7 mouse cellular contexts compared by ENCODE assay signal in the genomic region with DNA sequence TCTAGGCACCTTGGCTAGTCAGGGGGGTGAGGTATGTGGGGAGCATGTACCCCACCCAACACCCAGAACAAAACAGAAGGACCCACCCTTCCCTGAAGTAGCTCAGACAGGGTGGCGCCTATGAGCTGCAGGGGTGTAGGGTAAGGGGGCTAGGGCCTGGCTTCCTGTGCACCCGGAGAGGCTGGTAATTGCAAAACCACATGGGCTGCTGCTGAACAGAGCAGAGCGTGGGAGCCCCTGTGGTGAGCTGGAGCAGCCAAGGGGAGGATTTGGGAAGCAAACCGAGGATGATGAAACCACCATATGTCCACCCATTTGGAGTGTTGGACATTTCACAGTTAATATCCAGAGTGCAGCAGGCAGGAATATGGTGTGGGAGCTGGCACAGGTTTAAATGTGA. TPM values are rescaled to one million over a fixed set of nuclear protein-coding genes. Genes with fewer than 3 reads are reported as not detected.
DNase-seq lines count a peak whose midpoint lies in the region; ATAC-seq and TF ChIP-seq lines count a peak whose summit lies in the region.

No protein-coding gene starts in this region.

- 0 out of 2 replicates have a peak overlapping the region, but pooled peaks have one; percentile 0 for H3K9ac ChIP-seq in midbrain, embryonic 15.5 days
- no peak overlapping the region for H3K9ac ChIP-seq in midbrain, embryonic 11.5 days (ENCODE audit: low read length)
- no peak overlapping the region for H3K9ac ChIP-seq in heart, postnatal 0 days (replicated peaks; ENCODE audit: low read depth, low read length)
- H3K9ac ChIP-seq in liver, embryonic 16.5 days (ENCODE audit: low read depth, low read length): no peak overlapping the region

- H3K4me2 ChIP-seq in midbrain, embryonic 15.5 days: no peak overlapping the region
- no peak overlapping the region for H3K4me2 ChIP-seq in midbrain, embryonic 11.5 days
- no peak overlapping the region for H3K4me2 ChIP-seq in heart, postnatal 0 days (ENCODE audit: low read depth, low read length)
- H3K4me2 ChIP-seq in liver, embryonic 16.5 days (ENCODE audit: low read depth, low read length): no peak overlapping the region

- peaks cover 15% of the 10 kb centered on the region; the same call in 1 of the 2 replicates for H3K36me3 ChIP-seq in midbrain, embryonic 15.5 days (replicated peaks)
- peaks cover 13% of the 10 kb centered on the region for H3K36me3 ChIP-seq in midbrain, embryonic 11.5 days (ENCODE audit: control insufficient read depth, insufficient read depth, low read length)
- peaks cover 25% of the 10 kb centered on the region for H3K36me3 ChIP-seq in heart, postnatal 0 days (replicated peaks; ENCODE audit: control insufficient read depth, insufficient read depth, low read length)
- H3K36me3 ChIP-seq in liver, embryonic 16.5 days (ENCODE audit: control insufficient read depth, insufficient read depth): peaks cover 12% of the 10 kb centered on the region

- no peaks in the 10 kb centered on the region for H3K9me3 ChIP-seq in midbrain, embryonic 15.5 days
- no peaks in the 10 kb centered on the region for H3K9me3 ChIP-seq in midbrain, embryonic 11.5 days (ENCODE audit: control insufficient read depth, low read length)
- H3K9me3 ChIP-seq in heart, postnatal 0 days (replicated peaks; ENCODE audit: control insufficient read depth, low read length): no peaks in the 10 kb centered on the region
- H3K9me3 ChIP-seq in liver, embryonic 16.5 days (replicated peaks; ENCODE audit: control insufficient read depth, low read length): no peaks in the 10 kb centered on the region

- ATAC-seq in midbrain, embryonic 15.5 days (replicated peaks): no peak
- ATAC-seq in midbrain, embryonic 11.5 days (ENCODE audit: low FRiP score): no peak
- ATAC-seq in heart, postnatal 0 days (ENCODE audit: insufficient read depth, low read depth): no peak
- no peak for ATAC-seq in liver, embryonic 16.5 days (ENCODE audit: low read depth)

- no peak for DNase-seq in midbrain, embryonic 11.5 days (ENCODE audit: low spot score, missing footprints)
- peak; percentile 94 for DNase-seq in cerebellum, adult 9-10 months
- DNase-seq in heart, postnatal 0 days (ENCODE audit: low spot score): peak; percentile 41
- no peak for DNase-seq in c-Kit-positive CD71-positive TER-119-positive erythroid progenitor cells, embryonic 14.5 days (ENCODE audit: low spot score)
- no peak for DNase-seq in Muller cell, postnatal 12 days (ENCODE audit: inconsistent ontology term)

- WGBS in midbrain, embryonic 15.5 days: 58% methylated on average over 4 of the region's 4 CpGs
- 56% methylated on average over 4 of the region's 4 CpGs for WGBS in midbrain, embryonic 11.5 days
- 36% methylated on average over 4 of the region's 4 CpGs for WGBS in heart, postnatal 0 days
- 10% methylated on average over 4 of the region's 4 CpGs for WGBS in liver, embryonic 16.5 days (ENCODE audit: insufficient replicate concordance)

- H3K27me3 ChIP-seq in midbrain, embryonic 15.5 days (replicated peaks): 0 out of 2 replicates have a peak, but pooled peaks cover 4% of the 10 kb centered on the region
- H3K27me3 ChIP-seq in midbrain, embryonic 11.5 days (ENCODE audit: control insufficient read depth, insufficient read depth, low read length): no peaks in the 10 kb centered on the region
- H3K27me3 ChIP-seq in heart, postnatal 0 days (ENCODE audit: control insufficient read depth, insufficient read depth, low read length): no peaks in the 10 kb centered on the region
- no peaks in the 10 kb centered on the region for H3K27me3 ChIP-seq in liver, embryonic 16.5 days (ENCODE audit: control insufficient read depth, insufficient read depth, low read depth, low read length)

- peaks cover 4% of the 10 kb centered on the region; the same call in 1 of the 2 replicates for H3K4me1 ChIP-seq in midbrain, embryonic 15.5 days
- peaks cover 6% of the 10 kb centered on the region for H3K4me1 ChIP-seq in midbrain, embryonic 11.5 days (ENCODE audit: control insufficient read depth, insufficient read depth, low read length)
- peaks cover 11% of the 10 kb centered on the region; the same call in 1 of the 2 replicates for H3K4me1 ChIP-seq in heart, postnatal 0 days (ENCODE audit: control insufficient read depth, insufficient read depth)
- H3K4me1 ChIP-seq in liver, embryonic 16.5 days (ENCODE audit: control insufficient read depth, low read depth, low read length): peaks cover 84% of the 10 kb centered on the region

- TF ChIP-seq EP300 in heart, postnatal 0 days (IDR thresholded peaks at IDR 0.05; ENCODE audit: low read depth): peak; percentile 82

- TF ChIP-seq CTCF in heart, postnatal 0 days (IDR thresholded peaks at IDR 0.05; ENCODE audit: low read depth): no peak

- H3K4me3 ChIP-seq in midbrain, embryonic 15.5 days: no peak overlapping the region
- H3K4me3 ChIP-seq in midbrain, embryonic 11.5 days (ENCODE audit: low read depth, low read length): no peak overlapping the region
- H3K4me3 ChIP-seq in heart, postnatal 0 days (ENCODE audit: low read depth, low read length): no peak overlapping the region
- no peak overlapping the region for H3K4me3 ChIP-seq in liver, embryonic 16.5 days (ENCODE audit: low read depth, low read length)

- no peak overlapping the region for H3K27ac ChIP-seq in midbrain, embryonic 15.5 days
- H3K27ac ChIP-seq in midbrain, embryonic 11.5 days (ENCODE audit: low read depth, low read length): no peak overlapping the region
- peak overlapping the region; percentile 58 for H3K27ac ChIP-seq in heart, postnatal 0 days (ENCODE audit: low read depth)
- peak overlapping the region; percentile 96 for H3K27ac ChIP-seq in liver, embryonic 16.5 days (ENCODE audit: low read length)

RNA-seq across cellular contexts. Expression of gene Cdc42bpg, which starts 3.7 kb away (rescaled TPM):
- polyA plus RNA-seq in midbrain, embryonic 15.5 days (2015; fragmentation: Nextera tagmentation; extraction: Ambion mirVana): 0.40 and 0.47 TPM in 2 replicates
- 0.23 and 0.42 TPM in 2 replicates for polyA plus RNA-seq in midbrain, embryonic 11.5 days (2014; fragmentation: Nextera tagmentation; extraction: Ambion mirVana)
- 4.8 and 9.5 TPM in 2 replicates for total RNA-seq in heart, postnatal 0 days (2014; rRNA removed; ENCODE audit: low replicate concordance)
- polyA plus RNA-seq in heart, postnatal 0 days (2015; fragmentation: Nextera tagmentation; extraction: Ambion mirVana): 0.49 and 0.51 TPM in 2 replicates
- polyA plus RNA-seq in liver, embryonic 16.5 days (2015; fragmentation: Nextera tagmentation; extraction: Ambion mirVana): 0.34 and 0.40 TPM in 2 replicates

RNA-seq across cellular contexts. Expression of gene Ehd1, which starts 26.0 kb away (rescaled TPM):
- 107 and 111 TPM in 2 replicates for polyA plus RNA-seq in midbrain, embryonic 15.5 days (2015; fragmentation: Nextera tagmentation; extraction: Ambion mirVana)
- polyA plus RNA-seq in midbrain, embryonic 11.5 days (2014; fragmentation: Nextera tagmentation; extraction: Ambion mirVana): 64.1 and 68.2 TPM in 2 replicates
- 127 and 200 TPM in 2 replicates for total RNA-seq in heart, postnatal 0 days (2014; rRNA removed; ENCODE audit: low replicate concordance)
- polyA plus RNA-seq in heart, postnatal 0 days (2015; fragmentation: Nextera tagmentation; extraction: Ambion mirVana): 56.4 and 60.3 TPM in 2 replicates
- 62.1 and 68.6 TPM in 2 replicates for polyA plus RNA-seq in liver, embryonic 16.5 days (2015; fragmentation: Nextera tagmentation; extraction: Ambion mirVana)

RNA-seq across cellular contexts. Expression of gene Men1, which starts 32.3 kb away (rescaled TPM):
- polyA plus RNA-seq in midbrain, embryonic 15.5 days (2015; fragmentation: Nextera tagmentation; extraction: Ambion mirVana): 79.8 and 85.6 TPM in 2 replicates
- 51.2 and 54.7 TPM in 2 replicates for polyA plus RNA-seq in midbrain, embryonic 11.5 days (2014; fragmentation: Nextera tagmentation; extraction: Ambion mirVana)
- 20.6 and 46.5 TPM in 2 replicates for total RNA-seq in heart, postnatal 0 days (2014; rRNA removed; ENCODE audit: low replicate concordance)
- polyA plus RNA-seq in heart, postnatal 0 days (2015; fragmentation: Nextera tagmentation; extraction: Ambion mirVana): 20.1 and 20.3 TPM in 2 replicates
- 19.5 and 21.0 TPM in 2 replicates for polyA plus RNA-seq in liver, embryonic 16.5 days (2015; fragmentation: Nextera tagmentation; extraction: Ambion mirVana)

RNA-seq across cellular contexts. Expression of gene Map4k2, which starts 38.4 kb away (rescaled TPM):
- polyA plus RNA-seq in midbrain, embryonic 15.5 days (2015; fragmentation: Nextera tagmentation; extraction: Ambion mirVana): 20.0 and 21.7 TPM in 2 replicates
- 6.2 and 8.6 TPM in 2 replicates for polyA plus RNA-seq in midbrain, embryonic 11.5 days (2014; fragmentation: Nextera tagmentation; extraction: Ambion mirVana)
- total RNA-seq in heart, postnatal 0 days (2014; rRNA removed; ENCODE audit: low replicate concordance): 48.4 and 59.1 TPM in 2 replicates
- 9.6 and 10.1 TPM in 2 replicates for polyA plus RNA-seq in heart, postnatal 0 days (2015; fragmentation: Nextera tagmentation; extraction: Ambion mirVana)
- 8.2 and 8.6 TPM in 2 replicates for polyA plus RNA-seq in liver, embryonic 16.5 days (2015; fragmentation: Nextera tagmentation; extraction: Ambion mirVana)

Comparison
In these comparisons a context has a peak if more than half of its experiments do, and no peak if none do; other contexts are left out.
1. H3K27ac ChIP-seq: peak in heart, postnatal 0 days (single experiment) and liver, embryonic 16.5 days (single experiment); none in midbrain, embryonic 15.5 days (single experiment) and midbrain, embryonic 11.5 days (single experiment).
2. DNase-seq: peak in cerebellum, adult 9-10 months (single experiment) and heart, postnatal 0 days (single experiment); none in midbrain, embryonic 11.5 days (single experiment), c-Kit-positive CD71-positive TER-119-positive erythroid progenitor cells, embryonic 14.5 days (single experiment) and Muller cell, postnatal 12 days (single experiment).